Mouse (Mus musculus) telencephalon, adult 2 months (tissue): ENCODE results near the gene Ccdc13.
A peak's percentile ranks its signal among the peaks of the same experiment; 100 is the strongest.

Source experiments
- DNase-seq: peaks from one replicate; pipeline ENCODE4 v3.0.0-alpha.2; 2011; ENCODE audit warnings: low read depth, low spot score

Ccdc13 gene

DNA sequence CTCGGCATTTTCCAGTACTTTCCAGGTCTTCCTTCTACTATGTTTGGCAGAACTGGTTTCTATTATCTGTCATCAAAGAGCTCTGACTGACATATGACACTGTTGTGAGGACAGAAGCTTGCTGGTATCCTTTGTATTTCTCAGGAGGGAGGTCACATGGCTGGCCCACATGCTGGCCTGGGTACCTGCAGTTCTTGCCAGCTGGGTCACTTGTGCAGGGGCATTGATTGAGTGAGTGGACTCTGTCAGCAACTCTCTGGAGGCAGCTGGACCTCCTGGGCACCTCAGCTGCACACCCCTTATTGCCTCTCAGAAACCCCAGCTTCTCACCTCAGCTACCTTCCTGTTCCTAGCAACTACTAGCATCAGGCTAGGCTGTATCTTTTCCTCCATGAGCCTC lies 31.7 kb downstream of the Ccdc13 start:
- DNase-seq = no peak

DNA sequence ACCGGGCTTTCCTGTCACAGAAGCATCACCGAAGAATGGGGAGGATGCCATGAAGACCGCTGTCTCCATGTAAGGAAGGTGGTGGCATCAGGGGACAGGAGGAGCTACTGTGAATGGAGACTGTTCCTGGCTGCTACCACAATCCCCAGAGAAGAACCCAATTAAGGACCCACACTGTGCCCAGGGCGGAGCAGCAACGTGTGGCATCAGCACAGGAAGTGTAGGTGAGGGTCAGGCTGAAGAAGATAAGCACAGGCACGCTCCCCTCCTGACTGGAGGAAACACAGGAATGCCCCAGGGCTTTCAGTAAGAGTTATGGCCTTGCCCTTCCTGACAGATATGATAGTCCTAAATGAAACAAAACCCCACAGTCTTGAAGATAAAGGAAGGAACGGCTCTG lies 36.5 kb downstream of the Ccdc13 start:
- no peak for DNase-seq

DNA sequence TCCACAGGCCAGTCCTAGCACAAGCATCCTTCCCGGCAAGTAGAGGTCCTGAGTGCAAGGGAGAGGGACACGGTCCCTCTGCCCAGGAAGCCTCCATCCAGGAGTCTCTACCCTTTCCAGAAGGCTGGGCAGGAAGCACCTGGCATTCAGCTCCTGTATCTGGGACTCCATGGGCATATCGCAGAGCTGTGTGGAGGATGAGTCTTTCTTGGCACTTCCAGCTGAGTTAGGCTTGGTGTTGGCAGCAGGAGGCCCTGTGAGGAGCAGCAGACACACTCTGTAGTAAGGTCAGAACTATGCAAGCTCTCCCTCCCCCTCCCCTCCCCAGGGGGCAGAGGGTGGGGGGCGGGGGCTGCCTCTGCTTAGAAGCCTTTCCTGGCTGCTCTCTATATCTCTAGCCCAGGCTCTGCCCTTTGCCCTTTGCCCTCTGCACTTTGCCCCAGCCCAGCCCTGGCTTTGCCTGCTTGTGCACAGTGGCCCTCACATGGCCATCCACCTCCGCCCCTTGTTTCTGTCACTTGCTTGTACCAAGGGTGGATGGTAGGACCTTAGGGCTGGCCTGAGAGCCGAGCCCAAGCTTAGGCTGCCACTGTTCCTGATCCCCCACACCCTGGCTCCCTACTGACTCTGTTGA lies 40.3 kb downstream of the Ccdc13 start:
- DNase-seq = no peak

DNA sequence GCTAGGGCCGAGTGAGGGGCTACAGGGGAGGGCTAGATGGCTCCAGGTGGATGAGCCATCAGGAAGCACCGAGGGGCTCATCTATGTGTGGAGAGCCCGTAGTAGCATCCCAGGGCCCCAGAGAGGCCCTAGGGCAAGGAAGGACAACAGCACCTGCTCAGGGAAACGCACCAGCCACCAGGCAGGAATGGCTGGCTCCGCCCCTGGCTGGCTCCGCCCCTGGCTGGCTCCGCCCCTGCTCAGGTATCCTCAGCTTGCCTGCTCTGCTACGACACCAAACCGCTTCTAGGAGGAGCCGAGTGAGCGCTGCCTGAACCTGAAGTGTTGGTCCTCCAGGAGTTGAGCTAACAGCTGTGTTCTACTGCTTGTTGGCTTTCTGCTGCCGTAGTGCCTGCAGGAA lies 41.5 kb downstream of the Ccdc13 start:
- DNase-seq = no peak

DNA sequence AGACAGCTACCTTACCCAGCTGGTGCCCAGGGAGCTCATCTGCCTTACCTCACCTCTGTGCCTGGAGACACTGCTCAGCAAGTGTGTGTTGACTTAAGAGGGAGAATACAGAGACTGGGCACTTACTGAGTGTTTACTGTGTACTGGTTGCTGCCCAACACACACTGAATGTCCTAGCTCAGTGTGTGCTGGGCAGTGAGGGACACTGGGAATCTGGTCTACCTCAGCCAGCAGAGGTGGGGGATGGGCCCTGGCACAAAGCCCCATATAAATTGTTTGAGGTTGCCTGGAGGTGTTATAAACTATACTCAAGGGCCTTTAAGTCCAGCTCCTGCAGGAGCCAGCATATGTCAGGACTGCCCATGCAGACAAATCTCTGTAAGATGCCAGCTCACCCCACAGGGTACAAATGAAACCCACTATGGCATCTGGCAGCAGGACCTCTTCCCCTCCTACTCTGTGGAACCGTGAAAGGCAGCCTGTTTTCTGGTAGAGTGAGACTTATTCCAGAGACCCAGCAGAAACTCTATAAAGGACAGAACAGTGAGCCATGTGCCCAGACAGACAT lies 44.2 kb downstream of the Ccdc13 start:
- DNase-seq = no peak

DNA sequence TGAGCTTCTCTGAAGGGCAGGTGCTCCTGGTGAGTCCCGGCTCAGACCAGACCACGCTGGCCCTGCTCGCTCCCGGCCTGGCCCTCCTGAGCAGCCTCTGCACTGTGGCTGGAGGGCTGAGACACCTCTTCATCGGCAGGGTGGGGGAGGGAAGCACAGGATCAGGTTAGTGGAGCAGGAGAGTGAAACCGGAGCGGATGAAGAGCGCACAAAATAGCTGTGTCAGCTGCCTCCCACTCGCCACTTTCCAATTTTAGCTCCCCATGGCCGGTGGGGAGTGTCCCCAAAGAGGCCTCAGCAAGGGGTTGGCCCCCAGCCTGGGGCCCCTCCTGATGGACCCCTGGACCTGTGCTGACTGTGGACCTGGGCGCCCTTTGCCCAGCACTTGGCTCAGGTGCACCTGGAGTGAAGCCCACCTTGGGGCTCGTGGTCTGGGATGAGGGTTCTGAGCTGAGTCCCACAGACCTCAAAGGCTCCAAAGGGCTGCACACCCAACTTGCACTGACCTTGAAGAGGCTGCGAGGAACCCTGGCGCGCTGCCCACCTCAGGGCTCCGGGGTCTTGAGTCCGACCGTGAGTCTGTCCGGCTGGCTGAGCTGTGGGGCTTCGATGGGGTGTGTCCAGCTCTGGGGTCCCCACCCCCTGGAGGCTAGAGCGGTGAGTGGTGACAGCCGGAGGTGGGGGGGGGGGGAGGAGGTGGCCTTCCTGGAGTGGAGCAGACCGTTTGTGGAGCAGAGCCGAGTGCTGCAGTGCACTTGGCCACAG lies 47.3 kb downstream of the Ccdc13 start, which contains the start of gene Hhatl:
Gene Hhatl (minus strand): TSS at position 751 of the 765 bp plus-strand sequence.
- no peak for DNase-seq

DNA sequence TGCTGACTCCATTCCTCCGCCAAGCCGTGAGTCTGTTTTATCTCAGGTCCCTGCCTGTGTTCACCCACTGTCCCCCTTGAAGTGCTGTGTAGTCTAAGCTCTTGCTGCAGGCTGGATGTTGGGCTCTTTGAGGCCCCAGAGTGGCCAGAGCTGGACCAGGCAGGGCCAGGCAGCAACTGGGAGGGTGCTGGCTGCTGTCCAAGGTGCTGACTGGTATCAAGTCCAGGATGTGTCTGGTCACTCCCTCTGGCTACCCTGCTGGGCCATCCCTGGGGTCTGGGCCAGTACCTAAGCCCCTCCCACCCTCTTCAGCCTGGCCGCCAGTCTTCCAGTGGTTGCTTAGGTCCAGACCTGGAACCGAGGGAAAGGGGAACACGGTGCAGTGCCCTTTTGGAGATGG lies 48.1 kb downstream of the Ccdc13 start:
- no peak for DNase-seq

DNA sequence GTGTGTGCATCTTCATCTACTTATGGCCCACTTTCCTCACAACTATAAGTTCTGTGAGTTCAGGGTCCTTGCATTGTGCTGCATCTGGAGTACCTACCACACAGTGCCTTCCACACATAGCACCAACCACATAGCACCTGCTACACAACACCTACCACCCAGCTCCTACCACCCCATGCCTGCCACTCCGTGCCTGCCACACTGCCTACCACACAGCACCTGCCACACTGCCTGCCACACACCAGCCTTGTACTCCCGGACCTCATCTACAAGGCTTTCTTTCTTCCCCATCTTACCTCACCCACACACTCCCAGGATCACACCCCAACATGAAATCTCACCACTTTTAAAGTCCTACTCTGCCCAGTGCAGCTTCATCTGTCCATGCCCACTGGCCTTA lies 52.9 kb downstream of the Ccdc13 start:
- DNase-seq = no peak

DNA sequence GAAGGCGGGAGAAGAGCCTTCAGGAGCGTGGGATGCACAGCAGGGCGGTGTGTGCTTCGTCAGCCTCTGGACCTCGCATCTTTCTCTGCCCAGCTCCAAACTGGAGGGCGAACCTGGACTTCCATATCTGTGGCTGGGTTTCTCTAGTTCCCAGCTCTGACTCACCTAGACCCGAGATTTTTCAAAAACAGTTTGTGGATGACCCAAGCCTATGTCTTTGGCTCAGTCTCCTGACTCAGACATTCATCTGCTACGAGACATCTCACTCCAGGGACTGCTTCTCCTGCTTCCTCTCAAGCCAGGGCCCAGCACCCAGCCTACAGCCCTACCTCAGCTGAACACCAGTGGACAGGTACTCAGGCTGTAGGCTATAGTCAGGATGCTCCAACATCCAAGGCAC lies 54.0 kb downstream of the Ccdc13 start:
- no peak for DNase-seq

DNA sequence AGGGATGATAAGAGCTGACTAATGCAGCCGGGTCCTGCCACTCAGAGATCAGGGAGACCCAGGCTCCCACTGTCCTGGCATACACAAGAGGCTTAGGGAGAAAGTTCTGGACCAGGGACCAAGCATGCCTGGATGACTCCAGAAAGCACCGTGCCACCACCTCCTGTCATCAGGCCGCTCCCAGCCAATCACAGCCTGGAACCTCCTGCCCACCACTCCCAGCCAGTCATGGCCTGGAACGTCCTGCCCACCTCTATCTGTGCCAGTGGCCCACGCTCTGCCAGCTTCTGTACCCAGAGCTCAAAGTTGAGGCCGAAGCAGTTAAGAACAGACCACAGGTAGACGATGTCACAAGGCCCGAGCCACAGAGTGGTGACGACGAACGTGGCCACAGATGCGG lies 54.5 kb downstream of the Ccdc13 start:
- DNase-seq = no peak

DNA sequence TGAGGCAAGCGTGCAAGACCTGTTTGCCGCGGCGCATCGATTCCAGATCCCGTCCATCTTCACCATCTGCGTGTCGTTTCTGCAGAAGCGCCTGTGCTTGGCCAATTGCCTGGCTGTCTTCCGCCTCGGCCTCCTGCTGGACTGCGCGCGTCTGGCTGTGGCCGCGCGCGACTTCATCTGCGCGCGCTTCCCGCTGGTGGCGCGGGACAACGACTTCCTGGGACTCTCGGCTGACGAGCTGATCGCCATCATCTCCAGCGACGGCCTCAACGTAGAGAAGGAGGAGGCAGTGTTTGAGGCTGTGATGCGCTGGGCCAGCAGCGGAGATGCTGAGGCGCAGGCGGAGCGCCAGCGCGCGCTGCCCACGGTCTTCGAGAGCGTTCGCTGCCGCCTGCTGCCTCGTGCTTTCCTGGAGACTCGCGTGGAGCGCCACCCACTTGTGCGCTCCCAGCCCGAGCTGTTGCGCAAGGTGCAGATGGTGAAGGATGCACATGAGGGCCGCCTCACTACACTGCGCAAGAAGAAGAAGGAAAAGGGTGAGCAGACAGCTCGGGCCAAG lies 61.1 kb downstream of the Ccdc13 start:
- DNase-seq = peak; percentile 82

DNA sequence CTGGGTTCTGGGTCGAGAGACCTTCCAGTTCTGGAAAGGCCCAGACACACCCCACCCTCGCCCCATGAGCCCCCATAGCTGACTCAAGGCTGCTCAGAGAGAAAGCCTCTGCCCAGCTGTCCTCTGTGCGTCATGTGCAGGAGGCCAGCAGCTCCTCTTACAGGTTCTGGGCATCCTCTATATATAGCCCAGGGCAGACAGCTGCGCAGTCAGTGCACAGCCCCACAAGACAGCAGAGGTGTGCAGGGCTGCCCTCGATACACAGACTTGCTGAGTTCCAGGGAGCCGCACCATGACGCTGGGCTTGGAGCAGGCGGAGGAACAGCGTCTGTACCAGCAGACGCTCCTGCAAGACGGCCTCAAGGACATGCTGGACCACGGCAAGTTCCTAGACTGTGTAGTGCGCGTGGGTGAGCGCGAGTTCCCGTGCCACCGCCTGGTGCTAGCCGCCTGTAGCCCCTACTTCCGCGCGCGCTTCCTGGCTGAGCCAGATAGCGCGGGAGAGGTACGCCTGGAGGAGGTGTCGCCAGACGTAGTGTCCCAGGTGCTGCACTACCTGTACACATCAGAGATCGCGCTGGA lies 61.7 kb downstream of the Ccdc13 start, which contains the start of gene Klhl40:
Gene Klhl40 (plus strand): TSS at position 124 of the 582 bp plus-strand sequence.
- DNase-seq = peak; percentile 48

DNA sequence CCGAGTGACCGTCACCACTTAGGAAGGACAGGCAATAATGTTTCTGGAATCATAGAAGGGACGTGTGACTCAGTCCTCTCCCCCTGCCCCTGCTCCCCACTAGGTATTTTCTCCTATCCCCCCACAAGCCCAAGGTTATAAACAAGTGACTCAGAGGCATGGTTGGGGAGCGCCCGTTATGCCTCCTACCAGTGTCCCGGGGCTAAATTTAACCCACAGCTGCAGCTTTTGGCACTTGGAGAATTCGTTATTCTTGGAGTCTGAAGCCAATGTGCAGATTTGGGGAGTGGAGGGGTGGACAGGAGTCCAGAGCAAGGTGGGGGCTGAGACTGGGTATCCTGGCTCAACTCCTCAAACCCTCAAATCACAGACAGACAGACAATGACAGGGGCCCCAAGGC lies 62.8 kb downstream of the Ccdc13 start:
- DNase-seq = peak; percentile 67

DNA sequence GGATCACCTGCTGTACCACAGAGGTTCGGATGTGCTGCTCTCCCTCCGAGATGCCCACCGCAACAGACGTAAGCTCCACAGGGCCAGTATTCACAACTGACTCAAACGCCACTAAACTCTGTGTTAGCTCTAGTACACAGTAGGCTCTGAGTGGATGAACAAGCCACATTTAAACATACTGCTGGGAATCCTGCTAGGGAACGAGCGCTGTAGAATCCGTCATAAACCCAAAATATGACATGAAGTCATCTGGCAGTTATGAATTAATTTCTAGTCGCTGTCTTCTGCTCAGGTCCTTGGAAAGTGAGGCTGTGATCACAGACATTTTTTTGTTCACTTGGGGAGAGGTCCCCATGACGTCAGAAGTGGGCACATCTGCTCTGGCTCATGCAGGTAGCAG lies 63.3 kb downstream of the Ccdc13 start:
- DNase-seq = no peak

DNA sequence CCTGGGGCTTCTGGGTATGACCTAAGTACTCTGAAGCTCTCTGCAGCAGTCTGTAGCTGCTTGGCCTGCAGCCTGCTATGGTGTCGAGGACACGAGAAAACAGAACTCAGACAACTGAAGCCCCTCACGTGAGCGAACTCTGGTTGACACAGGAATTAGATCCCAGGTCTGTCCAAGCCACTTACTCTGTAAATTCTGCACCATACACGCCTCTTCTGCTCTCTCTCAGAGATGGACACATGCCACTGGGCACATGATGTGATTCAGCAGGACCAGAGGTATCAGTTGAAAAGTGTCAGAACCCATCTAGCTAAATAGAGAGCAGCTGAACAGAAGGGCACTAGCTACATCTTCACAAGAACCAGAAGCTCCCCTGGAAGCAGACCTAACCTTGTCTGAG lies 66.8 kb downstream of the Ccdc13 start:
- DNase-seq = no peak

DNA sequence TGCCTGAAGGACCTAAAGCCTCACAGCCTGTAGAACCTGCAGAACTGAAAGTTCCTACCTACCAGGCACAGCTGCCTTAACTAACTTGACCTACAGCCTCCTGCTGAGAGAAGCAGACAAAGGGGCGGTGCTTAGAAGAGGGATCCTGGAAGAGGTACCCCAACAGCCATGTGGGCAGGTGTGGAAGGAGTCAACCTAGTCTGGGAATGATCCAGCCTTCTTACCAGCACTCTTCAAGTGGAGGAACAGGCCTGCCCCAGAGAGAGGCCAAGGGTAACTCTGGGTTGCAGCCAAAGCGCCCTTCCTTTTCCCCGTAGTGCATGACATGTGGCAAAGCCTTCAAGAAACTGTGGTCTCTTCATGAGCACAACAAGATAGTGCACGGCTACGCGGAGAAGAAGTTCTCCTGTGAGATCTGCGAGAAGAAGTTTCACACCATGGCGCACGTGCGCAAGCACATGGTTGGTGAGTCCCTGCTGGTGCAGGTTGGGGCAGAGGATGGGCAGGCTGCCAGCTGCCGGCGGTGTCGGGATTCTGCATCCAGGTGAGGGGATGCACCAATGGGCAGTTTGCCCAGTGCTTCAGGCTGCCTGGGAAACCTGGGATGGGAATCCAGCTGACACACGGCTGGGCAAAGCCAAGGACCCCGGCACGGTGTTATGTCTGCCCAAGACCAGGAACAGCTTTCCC lies 74.0 kb downstream of the Ccdc13 start:
- no peak for DNase-seq

DNA sequence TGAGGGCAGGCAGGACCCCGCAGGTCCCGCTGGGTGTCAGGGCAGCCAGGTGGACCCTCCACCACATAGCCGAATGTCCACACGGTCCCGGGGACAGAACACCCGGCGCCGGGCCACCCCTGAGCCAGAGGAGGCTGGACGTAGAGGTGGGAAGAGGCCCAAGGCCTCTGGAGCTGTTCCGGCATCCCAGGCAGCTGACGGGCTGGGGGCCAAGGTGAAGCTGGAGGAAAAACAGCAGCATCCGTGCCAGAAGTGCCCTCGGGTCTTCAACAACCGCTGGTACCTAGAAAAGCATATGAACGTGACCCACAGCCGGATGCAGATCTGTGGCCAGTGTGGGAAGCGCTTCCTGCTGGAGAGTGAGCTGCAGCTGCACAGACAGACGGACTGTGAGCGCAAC lies 75.5 kb downstream of the Ccdc13 start:
- no peak for DNase-seq

DNA sequence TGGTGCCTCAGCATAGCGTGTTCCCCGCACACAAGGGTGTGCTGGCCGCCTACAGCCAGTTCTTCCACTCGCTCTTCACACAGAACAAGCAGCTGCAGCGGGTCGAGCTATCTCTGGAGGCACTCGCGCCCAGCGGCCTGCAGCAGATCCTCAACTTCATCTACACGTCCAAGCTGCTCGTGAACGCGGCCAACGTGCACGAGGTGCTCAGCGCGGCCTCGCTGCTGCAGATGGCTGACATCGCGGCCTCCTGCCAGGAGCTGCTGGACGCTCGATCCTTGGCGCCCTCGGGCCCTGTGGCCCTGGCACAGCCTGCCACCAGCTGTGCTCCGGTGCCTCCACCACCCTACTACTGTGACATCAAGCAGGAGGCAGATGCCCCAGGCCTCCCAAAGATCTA lies 76.5 kb downstream of the Ccdc13 start:
- no peak for DNase-seq

DNA sequence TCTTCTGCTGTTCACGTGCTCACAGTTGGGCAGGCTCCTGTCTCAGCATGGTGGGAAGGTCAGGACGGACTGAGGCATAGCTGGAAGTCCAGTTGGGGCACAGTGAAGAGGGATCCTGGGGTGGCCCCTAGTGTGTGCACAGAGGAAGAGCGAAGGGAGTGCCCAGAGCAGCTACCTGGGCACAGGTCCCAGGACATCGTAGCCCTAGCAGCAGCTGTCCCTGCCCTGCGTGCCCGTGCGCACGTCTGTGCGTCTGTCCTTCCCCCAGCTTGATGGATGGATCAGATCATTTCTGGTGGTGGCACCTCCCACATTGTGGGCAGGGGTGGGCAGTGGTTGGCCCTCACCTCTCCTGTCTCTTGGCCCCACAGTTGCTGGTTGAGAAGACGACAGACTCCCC lies 77.0 kb downstream of the Ccdc13 start:
- no peak for DNase-seq

DNA sequence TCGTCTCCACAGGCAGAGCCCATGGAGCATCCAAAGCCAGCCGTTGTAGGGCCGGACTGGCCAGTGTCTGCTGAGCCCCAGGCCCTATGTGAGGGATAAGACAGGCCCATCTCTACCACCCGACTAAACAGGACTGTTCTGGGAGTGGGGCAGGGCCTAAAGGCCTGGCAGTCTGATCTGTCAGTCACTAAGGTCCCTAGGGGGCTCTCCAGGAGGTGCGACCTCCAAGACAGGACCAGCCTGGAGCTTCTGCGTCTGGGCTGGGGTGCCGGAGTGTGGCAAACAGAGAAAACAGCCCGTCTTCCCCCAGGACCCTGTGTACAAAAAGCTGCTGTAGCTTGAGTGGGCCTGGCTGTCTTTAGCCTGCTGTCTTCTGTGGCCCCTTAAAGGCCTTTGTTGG lies 77.5 kb downstream of the Ccdc13 start:
- DNase-seq = no peak

DNA sequence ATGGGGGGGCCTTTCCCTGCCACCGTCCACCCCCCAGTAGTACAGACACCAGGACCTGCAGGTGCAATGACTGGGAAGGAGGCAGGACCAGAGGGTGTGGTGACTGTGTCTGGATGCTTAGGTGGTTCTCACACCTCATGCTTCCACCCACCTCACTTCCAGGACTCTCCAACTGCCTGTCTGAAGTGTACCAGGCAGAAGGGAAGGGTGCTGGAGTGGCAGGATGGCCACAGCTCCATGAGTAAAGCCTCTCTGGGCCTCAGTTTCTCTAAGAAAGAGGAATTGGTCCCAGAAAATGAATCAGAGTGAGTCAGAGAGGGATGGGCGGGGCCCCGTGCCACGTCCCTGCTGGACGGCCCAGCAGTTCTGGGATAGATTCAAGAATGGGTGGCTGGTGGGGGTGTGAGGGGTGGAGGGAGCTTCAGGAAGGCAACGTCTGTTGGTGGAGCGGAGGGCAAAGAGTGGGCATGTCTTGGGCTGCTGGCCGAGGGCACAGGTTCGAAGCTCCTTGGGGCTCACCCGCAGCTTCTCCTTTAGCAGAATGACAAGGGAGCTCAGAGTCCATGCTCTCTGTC lies 78.1 kb downstream of the Ccdc13 start:
- DNase-seq = no peak
